Mouse (Mus musculus): ENCODE measurements around the gene Nek9.

GRCm38 (mm10) chr12:85292288-85292687 is 46.9 kb downstream of the Nek9 start:
- no peak for TF ChIP-seq CTCF (IDR thresholded peaks at IDR 0.05; ENCODE audit: borderline replicate concordance, extremely low read depth, insufficient read depth, insufficient read length)
- no peak for TF ChIP-seq POLR2A (IDR thresholded peaks at IDR 0.05; ENCODE audit: borderline replicate concordance, extremely low read depth, insufficient read depth, insufficient read length, poor library complexity, severe bottlenecking)

All from brain, embryonic 14.5 days (tissue).